ENCODE assay signal across 12 mouse cellular contexts in genomic region chr4:119082740-119083231, GRCm38 (mm10). TPM values are rescaled to one million over a fixed set of nuclear protein-coding genes. Genes with fewer than 3 reads are reported as not detected.
DNase-seq lines count a peak whose midpoint lies in the region; ATAC-seq and TF ChIP-seq lines count a peak whose summit lies in the region.
"Had no signal": no experiment of that assay in that cellular context is flagged by ENCODE, and none has a peak within 500 bp of the region (broad histone marks: within the 10 kb centered on the region; RNA-seq: fewer than 3 reads in every experiment).

No protein-coding gene starts in this region.

- H3K36me3 ChIP-seq in forebrain, embryonic 14.5 days (ENCODE audit: control insufficient read depth, insufficient read depth, low read length), result no peaks in the 10 kb centered on the region
- H3K36me3 ChIP-seq in forebrain, embryonic 10.5 days (replicated peaks), result no peaks in the 10 kb centered on the region
- no peaks in the 10 kb centered on the region for H3K36me3 ChIP-seq in lung, embryonic 14.5 days (ENCODE audit: insufficient read depth)
- H3K36me3 ChIP-seq in G1E (replicated peaks), result no peaks in the 10 kb centered on the region
- H3K36me3 ChIP-seq: embryonic facial prominence, embryonic 12.5 days; liver, embryonic 13.5 days had no signal

- peaks cover 7% of the 10 kb centered on the region for H3K4me1 ChIP-seq in forebrain, embryonic 14.5 days (ENCODE audit: control insufficient read depth, insufficient read depth, low read length)
- peaks cover 5% of the 10 kb centered on the region for H3K4me1 ChIP-seq in forebrain, embryonic 10.5 days
- H3K4me1 ChIP-seq in lung, embryonic 14.5 days (ENCODE audit: insufficient read depth), result no peaks in the 10 kb centered on the region; the same call in 1 of the 2 replicates
- H3K4me1 ChIP-seq in G1E (ENCODE audit: insufficient read depth, low read depth, low read length), result peaks cover 33% of the 10 kb centered on the region

- H3K27ac ChIP-seq in forebrain, embryonic 14.5 days (ENCODE audit: low read depth, low read length), result 0 out of 2 replicates have a peak overlapping the region, but pooled peaks have one; percentile 27
- H3K27ac ChIP-seq in forebrain, embryonic 10.5 days, result no peak overlapping the region
- H3K27ac ChIP-seq in lung, embryonic 14.5 days (ENCODE audit: low read depth), result 0 out of 2 replicates have a peak overlapping the region, but pooled peaks have one; percentile 5
- H3K27ac ChIP-seq: embryonic facial prominence, embryonic 12.5 days; left cerebral cortex, adult 2 months; liver, embryonic 13.5 days had no signal

- peak; percentile 81 for DNase-seq in forebrain, embryonic 14.5 days (ENCODE audit: low spot score)
- DNase-seq in forebrain, embryonic 10.5 days (ENCODE audit: extremely low spot score, low spot score), result no peak
- peak; percentile 85 for DNase-seq in lung, embryonic 14.5 days
- DNase-seq in lung, postnatal 4 days, result no peak
- peak; percentile 15 for DNase-seq in G1E (ENCODE audit: low spot score)
- DNase-seq in adrenal gland, postnatal 25 days, result no peak
- DNase-seq in adrenal gland, postnatal 10 days, result no peak
- DNase-seq: liver, embryonic 13.5 days had no signal

- H3K9me3 ChIP-seq in forebrain, embryonic 14.5 days (replicated peaks; ENCODE audit: control insufficient read depth, low read length), result no peaks in the 10 kb centered on the region
- no peaks in the 10 kb centered on the region; the same call in 1 of the 2 replicates for H3K9me3 ChIP-seq in forebrain, embryonic 10.5 days
- no peaks in the 10 kb centered on the region for H3K9me3 ChIP-seq in lung, embryonic 14.5 days (ENCODE audit: low read depth, low read length)
- peaks cover 5% of the 10 kb centered on the region for H3K9me3 ChIP-seq in G1E (replicated peaks)
- H3K9me3 ChIP-seq: embryonic facial prominence, embryonic 12.5 days; liver, embryonic 13.5 days had no signal

- H3K27me3 ChIP-seq in forebrain, embryonic 14.5 days (replicated peaks; ENCODE audit: control insufficient read depth, insufficient read depth, low read length), result no peaks in the 10 kb centered on the region
- H3K27me3 ChIP-seq in forebrain, embryonic 10.5 days (ENCODE audit: poor library complexity, severe bottlenecking), result no peaks in the 10 kb centered on the region
- H3K27me3 ChIP-seq in lung, embryonic 14.5 days (ENCODE audit: insufficient read depth, low read length), result no peaks in the 10 kb centered on the region
- peaks cover 10% of the 10 kb centered on the region; the same call in 1 of the 2 replicates for H3K27me3 ChIP-seq in G1E (ENCODE audit: insufficient read depth, low read length)
- H3K27me3 ChIP-seq: embryonic facial prominence, embryonic 12.5 days had no signal

- no peak overlapping the region for H3K4me3 ChIP-seq in forebrain, embryonic 14.5 days (ENCODE audit: low read depth, low read length)
- no peak overlapping the region for H3K4me3 ChIP-seq in forebrain, embryonic 10.5 days
- H3K4me3 ChIP-seq in lung, embryonic 14.5 days (ENCODE audit: low read depth, low read length), result no peak overlapping the region
- H3K4me3 ChIP-seq in G1E (ENCODE audit: low read depth, low read length), result no peak overlapping the region
- H3K4me3 ChIP-seq: embryonic facial prominence, embryonic 12.5 days; left cerebral cortex, adult 2 months; liver, embryonic 13.5 days had no signal

- H3K9ac ChIP-seq in forebrain, embryonic 14.5 days (ENCODE audit: low read length), result no peak overlapping the region
- H3K9ac ChIP-seq in lung, embryonic 14.5 days, result no peak overlapping the region
- H3K9ac ChIP-seq: embryonic facial prominence, embryonic 12.5 days; liver, embryonic 13.5 days had no signal

- TF ChIP-seq CTCF in lung, embryonic 14.5 days (IDR thresholded peaks at IDR 0.05; ENCODE audit: low read depth), result no peak
- TF ChIP-seq CTCF in G1E (IDR thresholded peaks at IDR 0.05; ENCODE audit: low read depth, low read length), result no peak

- ATAC-seq in forebrain, embryonic 14.5 days, result peak; percentile 70
- peak; percentile 69; the same call in 1 of the 2 replicates for ATAC-seq in lung, embryonic 14.5 days (ENCODE audit: insufficient read depth)
- peak; percentile 68 for ATAC-seq in G1E (ENCODE audit: extremely low read depth, insufficient number of reproducible peaks, low FRiP score, poor library complexity, severe bottlenecking)
- peak; percentile 98 for ATAC-seq in granulocyte monocyte progenitor cell, adult 5-6 weeks (replicated peaks; ENCODE audit: poor library complexity, severe bottlenecking)
- ATAC-seq: activated CD4-positive, CD25-positive, alpha-beta regulatory T cell, adult 4 months had no signal

- 50% methylated on average over 3 of the region's 3 CpGs for WGBS in forebrain, embryonic 14.5 days
- WGBS in forebrain, embryonic 10.5 days, result 82% methylated on average over 3 of the region's 3 CpGs
- 28% methylated on average over 3 of the region's 3 CpGs for WGBS in lung, embryonic 14.5 days

- H3K4me2 ChIP-seq in forebrain, embryonic 14.5 days (ENCODE audit: low read length), result no peak overlapping the region
- H3K4me2 ChIP-seq in lung, embryonic 14.5 days, result no peak overlapping the region
- H3K4me2 ChIP-seq: embryonic facial prominence, embryonic 12.5 days; liver, embryonic 13.5 days had no signal

RNA-seq across cellular contexts. Expression of gene Slc2a1, which starts 25.7 kb away (rescaled TPM):
- 85.3 and 96.7 TPM in 2 replicates for polyA plus RNA-seq in forebrain, embryonic 14.5 days (2014; fragmentation: Nextera tagmentation; extraction: Ambion mirVana)
- polyA plus RNA-seq in forebrain, embryonic 10.5 days (2016; fragmentation: Nextera tagmentation; extraction: Ambion mirVana), result 204 and 222 TPM in 2 replicates
- polyA plus RNA-seq in lung, embryonic 14.5 days (2014; fragmentation: Nextera tagmentation; extraction: Ambion mirVana), result 70.7 and 83.1 TPM in 2 replicates
- 142 and 165 TPM in 2 replicates for total RNA-seq in G1E (2014; fragmentation: Nextera tagmentation)
- total RNA-seq in G1E (2017), result 173 and 176 TPM in 2 replicates
- 68.8 and 85.2 TPM in 2 replicates for polyA plus RNA-seq in G1E (2012)
- 9.0 and 10.2 TPM in 2 replicates for total RNA-seq in granulocyte monocyte progenitor cell, adult 5-6 weeks (2014; fragmentation: Nextera tagmentation)
- 6.5 and 12.4 TPM in 2 replicates for total RNA-seq in granulocyte monocyte progenitor cell, adult 5-6 weeks (2017)
- 19.7 and 21.6 TPM in 2 replicates for total RNA-seq in adrenal gland, postnatal 25 days (2021)
- 10 to 100 TPM in 1 of 2 experiments, 1 to 10 TPM in 1; 9.1 to 12.9 TPM for total RNA-seq in adrenal gland, postnatal 10 days (2021)

Comparison
In these comparisons a context has a peak if more than half of its experiments do, and no peak if none do; other contexts are left out.
1. DNase-seq: peak in forebrain, embryonic 14.5 days (single experiment), lung, embryonic 14.5 days (single experiment) and G1E (single experiment); none in forebrain, embryonic 10.5 days (single experiment), lung, postnatal 4 days (0 of 2), adrenal gland, postnatal 25 days (single experiment) and adrenal gland, postnatal 10 days (single experiment).
2. Peak in every context shown above with its lines, with median percentiles within 50 percentile points of each other: ATAC-seq.